Mouse (Mus musculus) kidney, adult 2 months (tissue): ENCODE data around the gene Hdlbp.

Experiments used
- CTCF ChIP-seq: fragments of 200-500 bp; conservative IDR thresholded peaks from 2 replicates; pipeline ENCODE4 v1.5.1; 2011; ENCODE audit warnings: low read depth, mild to moderate bottlenecking, control low read depth, low read length, moderate library complexity, mixed read lengths; ENCODE audit not compliant: insufficient read depth, insufficient read length
- POLR2A ChIP-seq: fragments of 200-500 bp; IDR thresholded peaks from one replicate; pipeline ENCODE4 v1.6.1; 2011; ENCODE audit warnings: low read depth, low read length, control low read depth

DNA sequence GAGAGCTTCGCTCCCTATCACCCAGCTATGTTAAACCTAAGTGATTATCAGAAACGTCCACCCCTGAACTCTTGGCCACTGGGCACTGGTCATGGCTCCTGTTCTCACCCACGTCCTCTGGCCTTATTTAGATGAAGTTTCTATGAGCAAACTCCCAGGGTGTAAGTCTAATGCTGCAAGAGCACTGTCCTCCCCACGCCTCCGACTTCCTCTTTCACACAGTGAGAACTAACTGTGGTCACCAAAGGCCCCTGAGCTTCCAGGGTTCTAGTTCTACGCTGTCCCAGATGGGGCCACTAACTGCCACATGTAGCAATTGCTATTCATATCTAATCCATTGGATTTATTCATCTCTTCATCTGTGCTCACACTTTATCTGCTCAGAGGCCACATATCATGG, 113.0 kb downstream of the Hdlbp start:
- TF ChIP-seq CTCF (no peak), POLR2A (no peak)
